Mouse (Mus musculus) CH12.LX (cell line): Measurements from ENCODE around the gene Rnf213. TPM values are rescaled to one million over a fixed set of nuclear protein-coding genes. Genes with fewer than 3 reads are reported as not detected.

Experiments
- DNase-seq: peaks from one replicate; pipeline ENCODE4 v3.0.0-alpha.2; 2013; ENCODE audit errors: extremely low read depth
- H3K27ac ChIP-seq: 2 replicates; pipeline ENCODE4 v1.5.1; 2012; ENCODE audit warnings: low read depth, mild to moderate bottlenecking, control low read depth, moderate library complexity; ENCODE audit not compliant: insufficient read depth
- H3K27me3 ChIP-seq: replicated peaks from 2 replicates; pipeline ENCODE3; 2012; ENCODE audit warnings: inconsistent platforms
- H3K36me3 ChIP-seq, 2 experiments: replicated peaks in 1 of 2; 2 replicates each; pipeline versions ENCODE3 to v1.6.1; 2012; ENCODE audit warnings: inconsistent platforms in 1 of 2, low read length in 1 of 2, mild to moderate bottlenecking in 1 of 2, mixed read lengths in 1 of 2, moderate library complexity in 1 of 2; ENCODE audit not compliant: control insufficient read depth in 1 of 2, insufficient read depth in 1 of 2
- H3K4me1 ChIP-seq, 2 experiments: 2 replicates each; pipeline ENCODE4 v1.6.1; 2012; ENCODE audit warnings: inconsistent platforms in 1 of 2, moderate library complexity in 1 of 2; ENCODE audit not compliant: insufficient read depth in 2 of 2, control insufficient read depth in 1 of 2
- H3K4me2 ChIP-seq: 2 replicates; pipeline ENCODE4 v1.6.1; 2012; ENCODE audit warnings: low read depth, mild to moderate bottlenecking, control low read depth; ENCODE audit not compliant: poor library complexity, insufficient read depth, severe bottlenecking
- H3K4me3 ChIP-seq, 3 experiments: fragments of 150-350 bp in 1 of 3; sonication (generic) in 1 of 3; replicated peaks in 1 of 3; 2 replicates each; pipeline versions ENCODE3 to v1.5.1; 2011 to 2012; ENCODE audit warnings: low read depth in 2 of 3, low read length in 2 of 3, mild to moderate bottlenecking in 2 of 3, moderate library complexity in 2 of 3, control low read depth in 1 of 3, improper control_type of control experiment in 1 of 3, inconsistent platforms in 1 of 3, mixed read lengths in 1 of 3; ENCODE audit not compliant: poor library complexity in 1 of 3
- H3K79me2 ChIP-seq: replicated peaks from 2 replicates; pipeline ENCODE4 v1.6.1; 2012; ENCODE audit warnings: mild to moderate bottlenecking, moderate library complexity; ENCODE audit not compliant: control insufficient read depth, poor library complexity, insufficient read depth, severe bottlenecking; ENCODE audit errors: extremely low read depth
- H3K9ac ChIP-seq: 2 replicates; pipeline ENCODE4 v1.6.1; 2012; ENCODE audit warnings: low read depth, mild to moderate bottlenecking, control low read depth, moderate library complexity; ENCODE audit not compliant: insufficient read depth
- H3K9me3 ChIP-seq: replicated peaks from 2 replicates; pipeline ENCODE3; 2012; ENCODE audit warnings: low read length, inconsistent platforms, mixed read lengths
- BHLHE40 ChIP-seq: IDR thresholded peaks from 2 replicates; pipeline ENCODE4 v1.6.1; 2011; ENCODE audit warnings: mild to moderate bottlenecking, low read depth, low read length, improper control_type of control experiment
- CHD1 ChIP-seq: IDR thresholded peaks from 2 replicates; pipeline ENCODE4 v1.6.1; 2012; ENCODE audit warnings: low read depth, low read length, improper control_type of control experiment, inconsistent platforms
- CHD2 ChIP-seq: IDR thresholded peaks from 2 replicates; pipeline ENCODE4 v1.6.1; 2011; ENCODE audit warnings: low read length, improper control_type of control experiment
- CTCF ChIP-seq, 2 experiments: IDR thresholded peaks in 1 of 2; conservative IDR thresholded peaks in 1 of 2; 2 replicates each; pipeline ENCODE4 v1.5.1; 2011 to 2012; ENCODE audit warnings: low read depth in 2 of 2, low read length in 2 of 2, improper control_type of control experiment in 1 of 2, inconsistent platforms in 1 of 2, mild to moderate bottlenecking in 1 of 2, moderate library complexity in 1 of 2
- E2F4 ChIP-seq: IDR thresholded peaks from 2 replicates; pipeline ENCODE4 v1.6.1; 2011; ENCODE audit warnings: low read depth, low read length, improper control_type of control experiment; ENCODE audit not compliant: insufficient replicate concordance
- ELF1 ChIP-seq: IDR thresholded peaks from 2 replicates; pipeline ENCODE4 v1.6.1; 2014; ENCODE audit warnings: low read depth, mild to moderate bottlenecking, inconsistent platforms, low read length, improper control_type of control experiment
- EP300 ChIP-seq: IDR thresholded peaks from 2 replicates; pipeline ENCODE4 v1.6.1; 2011; ENCODE audit warnings: low read length, improper control_type of control experiment
- ETS1 ChIP-seq: conservative IDR thresholded peaks from 2 replicates; pipeline ENCODE4 v1.6.1; 2012; ENCODE audit warnings: low read depth, mild to moderate bottlenecking, inconsistent platforms, low read length, improper control_type of control experiment, moderate library complexity
- GABPA ChIP-seq: IDR thresholded peaks from 2 replicates; pipeline ENCODE4 v1.6.1; 2012; ENCODE audit warnings: low read depth, low read length, improper control_type of control experiment, inconsistent platforms; ENCODE audit not compliant: insufficient replicate concordance
- HCFC1 ChIP-seq: IDR thresholded peaks from 2 replicates; pipeline ENCODE4 v1.6.1; 2012; ENCODE audit warnings: low read depth, mild to moderate bottlenecking, inconsistent platforms, low read length, improper control_type of control experiment
- IRF4 ChIP-seq: IDR thresholded peaks from 2 replicates; pipeline ENCODE4 v1.6.1; 2014; ENCODE audit warnings: low read depth, mild to moderate bottlenecking, inconsistent platforms, low read length, improper control_type of control experiment
- JUN ChIP-seq: IDR thresholded peaks from 2 replicates; pipeline ENCODE4 v1.6.1; 2011; ENCODE audit warnings: low read depth, mild to moderate bottlenecking, low read length, improper control_type of control experiment, moderate library complexity; ENCODE audit not compliant: insufficient read depth
- JUND ChIP-seq: conservative IDR thresholded peaks from 2 replicates; pipeline ENCODE4 v1.6.1; 2011; ENCODE audit warnings: low read depth, low read length, improper control_type of control experiment
- KAT2A ChIP-seq: IDR thresholded peaks from 2 replicates; pipeline ENCODE4 v1.6.1; 2012; ENCODE audit warnings: low read length, improper control_type of control experiment, inconsistent platforms; ENCODE audit not compliant: insufficient replicate concordance
- MAFK ChIP-seq: IDR thresholded peaks from 2 replicates; pipeline ENCODE4 v1.6.1; 2011; ENCODE audit warnings: low read length, improper control_type of control experiment; ENCODE audit not compliant: insufficient replicate concordance
- MAX ChIP-seq: IDR thresholded peaks from 2 replicates; pipeline ENCODE4 v1.6.1; 2011; ENCODE audit warnings: low read length, improper control_type of control experiment
- MAZ ChIP-seq: IDR thresholded peaks from 2 replicates; pipeline ENCODE4 v1.6.1; 2012; ENCODE audit warnings: low read depth, mild to moderate bottlenecking, inconsistent platforms, low read length, improper control_type of control experiment, moderate library complexity
- MXI1 ChIP-seq: IDR thresholded peaks from 2 replicates; pipeline ENCODE4 v1.6.1; 2011; ENCODE audit warnings: mild to moderate bottlenecking, low read depth, low read length, improper control_type of control experiment
- MYC ChIP-seq: IDR thresholded peaks from 2 replicates; pipeline ENCODE4 v1.6.1; 2011; ENCODE audit warnings: low read depth, mild to moderate bottlenecking, improper control_type of control experiment, low read length
- NELFE ChIP-seq: IDR thresholded peaks from 2 replicates; pipeline ENCODE4 v1.6.1; 2011; ENCODE audit warnings: low read depth, low read length, improper control_type of control experiment
- NRF1 ChIP-seq: IDR thresholded peaks from 2 replicates; pipeline ENCODE4 v1.6.1; 2014; ENCODE audit warnings: low read depth, mild to moderate bottlenecking, inconsistent platforms, low read length, improper control_type of control experiment, moderate library complexity
- PAX5 ChIP-seq: IDR thresholded peaks from 2 replicates; pipeline ENCODE4 v1.6.1; 2012; ENCODE audit warnings: low read length, inconsistent platforms, mixed read lengths
- POLR2A ChIP-seq: IDR thresholded peaks from 2 replicates; pipeline ENCODE4 v1.6.1; 2011; ENCODE audit warnings: low read depth, mild to moderate bottlenecking, improper control_type of control experiment, low read length
- RAD21 ChIP-seq: IDR thresholded peaks from 2 replicates; pipeline ENCODE4 v1.6.1; 2011; ENCODE audit warnings: low read depth, mild to moderate bottlenecking, low read length, improper control_type of control experiment, moderate library complexity
- RCOR1 ChIP-seq: conservative IDR thresholded peaks from 2 replicates; pipeline ENCODE4 v1.6.1; 2012; ENCODE audit warnings: low read depth, mild to moderate bottlenecking, inconsistent platforms, low read length, improper control_type of control experiment
- SIN3A ChIP-seq: IDR thresholded peaks from 2 replicates; pipeline ENCODE4 v1.6.1; 2012; ENCODE audit warnings: low read length, improper control_type of control experiment, inconsistent platforms
- SMC3 ChIP-seq: IDR thresholded peaks from 2 replicates; pipeline ENCODE4 v1.6.1; 2011; ENCODE audit warnings: low read depth, low read length, improper control_type of control experiment
- TBP ChIP-seq: conservative IDR thresholded peaks from 2 replicates; pipeline ENCODE4 v1.6.1; 2011; ENCODE audit warnings: low read depth, low read length, improper control_type of control experiment
- TCF12 ChIP-seq: IDR thresholded peaks from 2 replicates; pipeline ENCODE4 v1.6.1; 2014; ENCODE audit warnings: low read depth, mild to moderate bottlenecking, inconsistent platforms, low read length, improper control_type of control experiment
- UBTF ChIP-seq: IDR thresholded peaks from 2 replicates; pipeline ENCODE4 v1.6.1; 2012; ENCODE audit warnings: low read depth, mild to moderate bottlenecking, inconsistent platforms, low read length, improper control_type of control experiment, moderate library complexity
- USF1 ChIP-seq: IDR thresholded peaks from 2 replicates; pipeline ENCODE4 v1.6.1; 2014; ENCODE audit warnings: low read depth, mild to moderate bottlenecking, inconsistent platforms, low read length, improper control_type of control experiment
- USF2 ChIP-seq: conservative IDR thresholded peaks from 2 replicates; pipeline ENCODE4 v1.6.1; 2011; ENCODE audit warnings: low read depth, low read length, improper control_type of control experiment
- ZC3H11A ChIP-seq: IDR thresholded peaks from 2 replicates; pipeline ENCODE4 v1.6.1; 2012; ENCODE audit warnings: low read depth, mild to moderate bottlenecking, inconsistent platforms, low read length, improper control_type of control experiment
- ZKSCAN1 ChIP-seq: IDR thresholded peaks from 2 replicates; pipeline ENCODE4 v1.6.1; 2012; ENCODE audit warnings: low read depth, inconsistent platforms, low read length, improper control_type of control experiment, borderline replicate concordance
- ZMIZ1 ChIP-seq: IDR thresholded peaks from 2 replicates; pipeline ENCODE4 v1.6.1; 2012; ENCODE audit warnings: low read depth, mild to moderate bottlenecking, inconsistent platforms, low read length, improper control_type of control experiment
- ZNF384 ChIP-seq: IDR thresholded peaks from 2 replicates; pipeline ENCODE4 v1.6.1; 2012; ENCODE audit warnings: low read depth, low read length, improper control_type of control experiment, inconsistent platforms
- dilution Hi-C: fragments of 300-500 bp; cut with MboI; formaldehyde crosslinking; loops from 2 replicates; pipeline ENCODE4 v1.14.3; 2020; ENCODE audit warnings: low sequenced_read_pairs; ENCODE audit not compliant: extremely low pct_unique_long_range_greater_than_20kb, extremely low pct_ligation_motif_present
- in situ Hi-C: fragments of 300-500 bp; cut with MboI; formaldehyde crosslinking; loops from 3 replicates; pipeline ENCODE4 v1.14.3; 2019; ENCODE audit warnings: low sequenced_read_pairs, low pct_ligation_motif_present, low pct_unique_long_range_greater_than_20kb, mixed read lengths
- polyA plus RNA-seq: library from polyadenylated mRNA; unstranded; fragments of >175 nt; gene quantifications from 2 replicates; pipeline ENCODE4 v1.2.1, GENCODE M21; 2012; ENCODE audit warnings: low read depth; ENCODE audit not compliant: insufficient read length
- total RNA-seq, 2 experiments: library from RNA; depleted of rRNA; stranded (reverse); fragments of 300-350 nt in 1 of 2; fragments of >200 nt in 1 of 2; gene quantifications; 2 replicates each; pipeline ENCODE4 v1.2.3; 2012 to 2014

Gene Rnf213
- total RNA-seq (2012; rRNA removed) (12.4 and 23.2 TPM in 2 replicates), total RNA-seq (2014; rRNA removed) (3.6 and 4.2 TPM in 2 replicates), polyA plus RNA-seq (8.2 and 11.2 TPM in 2 replicates)

DNA sequence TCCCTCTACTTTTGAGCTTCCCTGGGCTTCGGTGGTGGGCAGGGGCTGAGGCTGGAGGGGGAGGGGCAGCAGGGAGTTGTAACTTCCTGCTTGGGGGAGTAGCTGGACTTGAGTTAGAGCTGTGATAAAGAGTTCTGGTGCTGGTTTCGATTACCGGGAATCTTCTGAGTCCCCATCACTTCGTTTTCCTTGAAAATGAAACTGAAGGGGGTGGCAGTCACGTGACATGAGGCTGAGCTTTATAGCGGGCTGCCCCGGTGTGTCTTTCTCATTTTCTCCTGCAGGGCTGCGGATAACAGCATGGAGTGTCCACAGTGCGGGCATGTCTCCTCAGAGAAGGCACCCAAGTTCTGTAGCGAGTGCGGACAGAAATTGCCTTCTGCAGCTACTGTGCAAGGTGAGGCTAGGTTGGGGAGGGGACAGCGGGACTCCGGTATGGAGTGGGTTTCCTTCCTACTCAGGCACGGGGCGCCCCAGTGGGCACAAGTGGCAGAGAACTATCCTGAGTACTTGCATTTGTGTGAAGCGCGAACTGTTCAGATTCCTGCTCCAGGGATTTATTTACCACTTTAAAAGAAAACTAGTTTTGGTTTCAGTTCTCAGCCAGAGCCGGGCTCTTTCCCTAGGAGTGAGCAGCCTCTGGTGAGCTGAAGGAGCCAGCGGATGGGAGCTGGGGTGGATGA lies at the start of gene Rnf213:
Rnf213 (plus strand) TSS at position 301 of the 683 bp plus-strand sequence.
- no peak for DNase-seq
- Histone ChIP-seq H3K27me3 (peaks cover 68% of the 10 kb centered on the region), H3K4me2 (peak within 1 kb of the TSS; percentile 39), H3K9me3 (no peaks in the 10 kb centered on the region), H3K36me3 (peaks cover 7 to 16% of the 10 kb centered on the region in 2 experiments), H3K4me3 (peak within 1 kb of the TSS; percentile 42 to 60 (median 44)), H3K27ac (peak within 1 kb of the TSS; percentile 26), H3K4me1 (peaks cover 18 to 36% of the 10 kb centered on the region in 2 experiments), H3K79me2 (no peaks in the 10 kb centered on the region), H3K9ac (peak within 1 kb of the TSS; percentile 45)
- dilution Hi-C loops: no loop called here
- TF ChIP-seq POLR2A (peak; percentile 47), ZKSCAN1 (no peak), MXI1 (peak; percentile 36; the same call in 1 of the 2 replicates), IRF4 (no peak; the same call in 1 of the 2 replicates), CTCF (conservative IDR thresholded peaks at IDR 0.05 in 1 of 2, IDR thresholded peaks at IDR 0.05 in 1 of 2; ENCODE audit: low read depth in 2 of 2, low read length in 2 of 2) (peak in 1 of 2 experiments; percentile 20; a peak in 2 of 4 replicates), SIN3A (no peak; the same call in none of the 2 replicates), BHLHE40 (peak; percentile 92), TCF12 (peak; percentile 10; the same call in 1 of the 2 replicates), TBP (peak; percentile 78; the same call in 1 of the 2 replicates), GABPA (no peak), USF1 (peak; percentile 90), ELF1 (0 out of 2 replicates have a peak, but pooled peaks have one; percentile 32), CHD2 (peak; percentile 64), ZNF384 (no peak), E2F4 (no peak), SMC3 (no peak), NELFE (peak; percentile 49; the same call in 1 of the 2 replicates), KAT2A (no peak), JUN (no peak), MYC (0 out of 2 replicates have a peak, but pooled peaks have one; percentile 54), MAZ (no peak), MAFK (no peak), HCFC1 (no peak), NRF1 (no peak), RAD21 (no peak), UBTF (no peak), CHD1 (no peak), ETS1 (no peak; the same call in 1 of the 2 replicates), ZMIZ1 (no peak), MAX (peak; percentile 79), JUND (no peak), USF2 (peak; percentile 93), EP300 (no peak), ZC3H11A (no peak), PAX5 (no peak), RCOR1 (no peak)
- in situ Hi-C loops: no loop called here
